Mouse (Mus musculus): ENCODE measurements at regions not wholly inside any gene's neighbourhood (a gene's known extent, or its start where the extent isn't known, plus 50 kb on each side); places are given as distances from the start of the nearest gene placed in this dataset.

- no peak for DNase-seq
Measured at GRCm38 (mm10) chr13:83716711-83717171, 212.9 kb downstream of the Mef2c start.

GRCm38 (mm10) chr13:83717686-83718210 is 213.9 kb downstream of the Mef2c start:
- no peak for DNase-seq

GRCm38 (mm10) chr13:83718431-83719410 is 214.9 kb downstream of the Mef2c start:
- no peak for DNase-seq

GRCm38 (mm10) chr13:83719635-83720291 is 215.9 kb downstream of the Mef2c start:
- no peak for DNase-seq

- no peak for DNase-seq
Measured at GRCm38 (mm10) chr13:83720352-83720751, 216.5 kb downstream of the Mef2c start.

- no peak for DNase-seq
Measured at GRCm38 (mm10) chr13:83720883-83721371, 217.1 kb downstream of the Mef2c start.

- DNase-seq: no peak
Measured at GRCm38 (mm10) chr13:83721563-83721962, 217.7 kb downstream of the Mef2c start.

GRCm38 (mm10) chr13:83722241-83722640 is 218.4 kb downstream of the Mef2c start:
- DNase-seq: no peak

- DNase-seq: no peak
Measured at GRCm38 (mm10) chr13:83722791-83723190, 219.0 kb downstream of the Mef2c start.

GRCm38 (mm10) chr13:83723396-83723795 is 219.6 kb downstream of the Mef2c start:
- no peak for DNase-seq

- DNase-seq: no peak
Measured at GRCm38 (mm10) chr13:83724196-83724595, 220.4 kb downstream of the Mef2c start.

GRCm38 (mm10) chr13:83724995-83725394 is 221.2 kb downstream of the Mef2c start:
- peak; percentile 53 for DNase-seq

GRCm38 (mm10) chr13:83725831-83726230 is 222.0 kb downstream of the Mef2c start:
- DNase-seq: no peak

GRCm38 (mm10) chr13:83726346-83726975 is 222.6 kb downstream of the Mef2c start:
- DNase-seq: no peak

GRCm38 (mm10) chr13:83727051-83727765 is 223.4 kb downstream of the Mef2c start:
- DNase-seq: no peak

GRCm38 (mm10) chr13:83727766-83728395 is 224.0 kb downstream of the Mef2c start:
- DNase-seq: no peak

- DNase-seq: no peak
Measured at GRCm38 (mm10) chr13:83728421-83729010, 224.7 kb downstream of the Mef2c start.

GRCm38 (mm10) chr13:83729331-83730009 is 225.6 kb downstream of the Mef2c start:
- DNase-seq: no peak

- DNase-seq: no peak
Measured at GRCm38 (mm10) chr13:83730155-83730712, 226.4 kb downstream of the Mef2c start.

All from thymus, postnatal 25 days (tissue).